11 mouse cellular contexts compared by ENCODE assay signal in genomic region chr11:79135685-79136360, GRCm38 (mm10). TPM values are rescaled to one million over a fixed set of nuclear protein-coding genes. Genes with fewer than 3 reads are reported as not detected.
DNase-seq lines count a peak whose midpoint lies in the region; ATAC-seq and TF ChIP-seq lines count a peak whose summit lies in the region.
"Had no signal": no experiment of that assay in that cellular context is flagged by ENCODE, and none has a peak within 500 bp of the region (broad histone marks: within the 10 kb centered on the region; RNA-seq: fewer than 3 reads in every experiment).

No protein-coding gene starts in this region.

- TF ChIP-seq POLR2A in cerebellum, adult 2 months (IDR thresholded peaks at IDR 0.05; ENCODE audit: borderline replicate concordance, insufficient read depth, low read length), result no peak

- H3K27ac ChIP-seq in forebrain, embryonic 10.5 days, result peak overlapping the region; percentile 76
- no peak overlapping the region for H3K27ac ChIP-seq in forebrain, embryonic 11.5 days (ENCODE audit: low read depth, low read length)
- peak overlapping the region; percentile 54; the same call in 1 of the 2 replicates for H3K27ac ChIP-seq in lung, postnatal 0 days (ENCODE audit: low read length)
- peak overlapping the region; percentile 48; the same call in 1 of the 2 replicates for H3K27ac ChIP-seq in hindbrain, embryonic 16.5 days (ENCODE audit: low read depth, low read length)
- H3K27ac ChIP-seq in neural tube, embryonic 15.5 days (replicated peaks), result peak overlapping the region; percentile 64
- no peak overlapping the region for H3K27ac ChIP-seq in cerebellum, adult 2 months (ENCODE audit: insufficient read depth, low read length)
- H3K27ac ChIP-seq: liver, embryonic 14.5 days had no signal

- no peak for DNase-seq in forebrain, embryonic 10.5 days (ENCODE audit: extremely low spot score, low spot score)
- DNase-seq in forebrain, embryonic 11.5 days (ENCODE audit: low spot score), result no peak
- DNase-seq in lung, postnatal 0 days (ENCODE audit: low spot score), result no peak
- DNase-seq in lung, postnatal 14 days, result no peak
- no peak for DNase-seq in cerebellum, adult 2 months
- no peak for DNase-seq in gastrocnemius, postnatal 14 days
- DNase-seq: adrenal gland, postnatal 10 days; right cerebral cortex, postnatal 14 days had no signal

- TF ChIP-seq EP300 in lung, postnatal 0 days (IDR thresholded peaks at IDR 0.05), result no peak

- H3K36me3 ChIP-seq in forebrain, embryonic 10.5 days (replicated peaks), result 0 out of 2 replicates have a peak, but pooled peaks cover 3% of the 10 kb centered on the region
- no peaks in the 10 kb centered on the region for H3K36me3 ChIP-seq in forebrain, embryonic 11.5 days (ENCODE audit: control insufficient read depth, insufficient read depth, low read length)
- H3K36me3 ChIP-seq in lung, postnatal 0 days (ENCODE audit: insufficient read depth, low read length), result no peaks in the 10 kb centered on the region
- H3K36me3 ChIP-seq in hindbrain, embryonic 16.5 days (ENCODE audit: control insufficient read depth, insufficient read depth, low read length), result no peaks in the 10 kb centered on the region
- H3K36me3 ChIP-seq in neural tube, embryonic 15.5 days, result no peaks in the 10 kb centered on the region

- H3K4me1 ChIP-seq in forebrain, embryonic 10.5 days, result peaks cover 30% of the 10 kb centered on the region
- 0 out of 2 replicates have a peak, but pooled peaks cover 5% of the 10 kb centered on the region for H3K4me1 ChIP-seq in forebrain, embryonic 11.5 days (replicated peaks; ENCODE audit: control insufficient read depth, insufficient read depth, low read length)
- H3K4me1 ChIP-seq in lung, postnatal 0 days (ENCODE audit: insufficient read depth, low read depth, low read length), result peaks cover 10% of the 10 kb centered on the region; the same call in 1 of the 2 replicates
- H3K4me1 ChIP-seq in hindbrain, embryonic 16.5 days (ENCODE audit: control insufficient read depth, insufficient read depth, low read depth, low read length), result peaks cover 7% of the 10 kb centered on the region
- H3K4me1 ChIP-seq in neural tube, embryonic 15.5 days, result peaks cover 36% of the 10 kb centered on the region
- H3K4me1 ChIP-seq in cerebellum, adult 2 months (ENCODE audit: control insufficient read depth, insufficient read depth, low read length), result no peaks in the 10 kb centered on the region; the same call in 1 of the 2 replicates

- no peak for ATAC-seq in forebrain, embryonic 11.5 days (replicated peaks; ENCODE audit: low FRiP score)
- no peak for ATAC-seq in lung, postnatal 0 days
- ATAC-seq in hindbrain, embryonic 16.5 days, result peak; percentile 50
- no peak for ATAC-seq in neural tube, embryonic 15.5 days (ENCODE audit: low FRiP score)

- no peak overlapping the region for H3K9ac ChIP-seq in forebrain, embryonic 11.5 days (ENCODE audit: low read length)
- no peak overlapping the region for H3K9ac ChIP-seq in lung, postnatal 0 days (replicated peaks; ENCODE audit: low read depth)
- no peak overlapping the region for H3K9ac ChIP-seq in hindbrain, embryonic 16.5 days (ENCODE audit: low read depth, low read length)
- no peak overlapping the region for H3K9ac ChIP-seq in neural tube, embryonic 15.5 days (replicated peaks)
- H3K9ac ChIP-seq: liver, embryonic 14.5 days had no signal

- TF ChIP-seq CTCF in lung, postnatal 0 days (IDR thresholded peaks at IDR 0.05), result no peak
- no peak for TF ChIP-seq CTCF in cerebellum, adult 2 months (IDR thresholded peaks at IDR 0.05; ENCODE audit: borderline replicate concordance, insufficient read depth, low read depth, low read length)

- 44% methylated on average over 7 of the region's 7 CpGs for WGBS in forebrain, embryonic 10.5 days
- 42% methylated on average over 7 of the region's 7 CpGs for WGBS in forebrain, embryonic 11.5 days
- WGBS in lung, postnatal 0 days, result 27% methylated on average over 7 of the region's 7 CpGs
- 30% methylated on average over 7 of the region's 7 CpGs for WGBS in hindbrain, embryonic 16.5 days
- 21% methylated on average over 7 of the region's 7 CpGs for WGBS in neural tube, embryonic 15.5 days
- 69% methylated on average over 7 of the region's 7 CpGs for WGBS in cerebellum, adult 2 months

- no peak overlapping the region for H3K4me3 ChIP-seq in forebrain, embryonic 10.5 days
- H3K4me3 ChIP-seq in forebrain, embryonic 11.5 days (ENCODE audit: low read depth, low read length), result no peak overlapping the region
- no peak overlapping the region for H3K4me3 ChIP-seq in lung, postnatal 0 days (ENCODE audit: low read depth, low read length)
- H3K4me3 ChIP-seq in hindbrain, embryonic 16.5 days (ENCODE audit: low read length), result no peak overlapping the region
- H3K4me3 ChIP-seq in neural tube, embryonic 15.5 days (replicated peaks), result no peak overlapping the region
- no peak overlapping the region for H3K4me3 ChIP-seq in cerebellum, adult 2 months (replicated peaks; ENCODE audit: insufficient read depth, low read depth, low read length)

- no peak overlapping the region for H3K4me2 ChIP-seq in forebrain, embryonic 11.5 days (ENCODE audit: low read depth, low read length, severe bottlenecking)
- no peak overlapping the region; the same call in 1 of the 2 replicates for H3K4me2 ChIP-seq in lung, postnatal 0 days (replicated peaks; ENCODE audit: low read depth, low read length)
- no peak overlapping the region for H3K4me2 ChIP-seq in hindbrain, embryonic 16.5 days (ENCODE audit: low read length)
- no peak overlapping the region for H3K4me2 ChIP-seq in neural tube, embryonic 15.5 days

- H3K27me3 ChIP-seq in forebrain, embryonic 10.5 days (ENCODE audit: poor library complexity, severe bottlenecking), result no peaks in the 10 kb centered on the region
- no peaks in the 10 kb centered on the region for H3K27me3 ChIP-seq in forebrain, embryonic 11.5 days (ENCODE audit: control insufficient read depth, insufficient read depth, low read length)
- no peaks in the 10 kb centered on the region for H3K27me3 ChIP-seq in lung, postnatal 0 days (replicated peaks; ENCODE audit: insufficient read depth, low read length)
- H3K27me3 ChIP-seq in hindbrain, embryonic 16.5 days (replicated peaks; ENCODE audit: control insufficient read depth, insufficient read depth, low read length), result no peaks in the 10 kb centered on the region
- no peaks in the 10 kb centered on the region for H3K27me3 ChIP-seq in neural tube, embryonic 15.5 days (replicated peaks)
- no peaks in the 10 kb centered on the region for H3K27me3 ChIP-seq in cerebellum, adult 2 months (ENCODE audit: control insufficient read depth, insufficient read depth, low read length)

- intact Hi-C loops in gastrocnemius, postnatal 14 days (cut with DNase I; ENCODE audit: low total_unique reads), result no loop called here

- H3K9me3 ChIP-seq in forebrain, embryonic 10.5 days, result peaks cover 4% of the 10 kb centered on the region; the same call in 1 of the 2 replicates
- H3K9me3 ChIP-seq in forebrain, embryonic 11.5 days (ENCODE audit: control insufficient read depth, low read length), result no peaks in the 10 kb centered on the region
- no peaks in the 10 kb centered on the region for H3K9me3 ChIP-seq in lung, postnatal 0 days (ENCODE audit: low read length)
- H3K9me3 ChIP-seq in hindbrain, embryonic 16.5 days (ENCODE audit: control insufficient read depth, low read length), result no peaks in the 10 kb centered on the region
- no peaks in the 10 kb centered on the region for H3K9me3 ChIP-seq in neural tube, embryonic 15.5 days (replicated peaks)

RNA-seq across cellular contexts. Expression of gene Ksr1, which starts 10.4 kb away (rescaled TPM):
- polyA plus RNA-seq in forebrain, embryonic 10.5 days (2016; fragmentation: Nextera tagmentation; extraction: Ambion mirVana), result 1.9 and 2.8 TPM in 2 replicates
- 5.2 and 7.2 TPM in 2 replicates for polyA plus RNA-seq in forebrain, embryonic 11.5 days (2014; fragmentation: Nextera tagmentation; extraction: Ambion mirVana)
- 2.3 TPM in 2 replicates for polyA plus RNA-seq in lung, postnatal 0 days (2015; fragmentation: Nextera tagmentation; extraction: Ambion mirVana)
- polyA plus RNA-seq in hindbrain, embryonic 16.5 days (2015; fragmentation: Nextera tagmentation; extraction: Ambion mirVana), result 4.4 and 6.1 TPM in 2 replicates
- 4.5 and 5.8 TPM in 2 replicates for polyA plus RNA-seq in neural tube, embryonic 15.5 days (2015; fragmentation: Nextera tagmentation; extraction: Ambion mirVana)
- 22.4 and 23.2 TPM in 2 replicates for polyA plus RNA-seq in cerebellum, adult 2 months (2012; rRNA removed)
- total RNA-seq in gastrocnemius, postnatal 14 days (2021), result 10 to 100 TPM; 62.2 to 73.3 TPM

Comparison
In these comparisons a context has a peak if more than half of its experiments do, and no peak if none do; other contexts are left out.
1. H3K27ac ChIP-seq: peak in forebrain, embryonic 10.5 days (single experiment), lung, postnatal 0 days (single experiment), hindbrain, embryonic 16.5 days (single experiment) and neural tube, embryonic 15.5 days (single experiment); none in forebrain, embryonic 11.5 days (single experiment) and cerebellum, adult 2 months (single experiment).